Mouse (Mus musculus) layer of hippocampus, postnatal 25 days (tissue): ENCODE measurements around the gene Tbc1d2. TPM values are rescaled to one million over a fixed set of nuclear protein-coding genes. Genes with fewer than 3 reads are reported as not detected.

Source experiments
- DNase-seq, 2 experiments: peaks; one replicate each; pipeline ENCODE4 v3.0.0; 2022; ENCODE audit warnings: mixed read lengths in 2 of 2, low spot score in 1 of 2; ENCODE audit errors: extremely low spot score in 1 of 2
- total RNA-seq, 2 experiments: library from RNA; stranded (reverse); gene quantifications; 2 replicates each; pipeline ENCODE4 v1.2.3; 2021

The Tbc1d2 gene
- total RNA-seq, 2 experiments from 2014 or later = 1.8 to 3.6 TPM

GRCm38 (mm10) chr4:46562037-46562436 is 88.0 kb downstream of the Tbc1d2 start:
- no peak for DNase-seq

GRCm38 (mm10) chr4:46560069-46560705 is 89.8 kb downstream of the Tbc1d2 start:
- no peak for DNase-seq

GRCm38 (mm10) chr4:46558672-46559667 is 91.0 kb downstream of the Tbc1d2 start:
- DNase-seq = no peak

GRCm38 (mm10) chr4:46556933-46557332 is 93.1 kb downstream of the Tbc1d2 start:
- DNase-seq = no peak

- DNase-seq = no peak
Measured at GRCm38 (mm10) chr4:46555762-46556161, 94.2 kb downstream of the Tbc1d2 start.

Other genes starting within 250 kb of the Tbc1d2 start
- gene Hemgn, start 236.7 kb downstream of the Tbc1d2 start, total RNA-seq = not detected
- gene Anp32b, start 199.3 kb downstream of the Tbc1d2 start, total RNA-seq = 10 to 100 TPM; 48.9 to 53.4 TPM
- 10 to 100 TPM; 20.3 to 24.5 TPM for gene Nans, start 161.0 kb downstream of the Tbc1d2 start, total RNA-seq
- under 1 TPM; 0.42 to 0.54 TPM for gene Trim14, start 114.1 kb downstream of the Tbc1d2 start, total RNA-seq
- gene Coro2a, start 48.0 kb downstream of the Tbc1d2 start, total RNA-seq = 10 to 100 TPM; 17.3 to 18.6 TPM